Mouse (Mus musculus): Measurements from ENCODE around the gene Efcab1. TPM values are rescaled to one million over a fixed set of nuclear protein-coding genes. Genes with fewer than 3 reads are reported as not detected.
"Not testable (repeated sequence)": the region's sequence is repeated elsewhere in the genome, so short reads cannot be mapped to it uniquely, and the experiment has no call there.

The Efcab1 gene
- total and polyA plus RNA-seq, 3 experiments: not detected

- TF ChIP-seq EP300 (IDR thresholded peaks at IDR 0.05; ENCODE audit: low read length) (no peak), NRF1 (IDR thresholded peaks at IDR 0.05; ENCODE audit: low read depth, low read length) (no peak), ZKSCAN1 (IDR thresholded peaks at IDR 0.05; ENCODE audit: borderline replicate concordance, low read depth, low read length) (no peak), SMC3 (IDR thresholded peaks at IDR 0.05; ENCODE audit: low read depth, low read length) (no peak), TBP (conservative IDR thresholded peaks at IDR 0.05; ENCODE audit: low read depth, low read length) (no peak), JUN (IDR thresholded peaks at IDR 0.05; ENCODE audit: insufficient read depth, low read depth, low read length) (no peak), MAX (IDR thresholded peaks at IDR 0.05; ENCODE audit: low read length) (no peak), TCF12 (IDR thresholded peaks at IDR 0.05; ENCODE audit: low read depth, low read length) (no peak), ZC3H11A (IDR thresholded peaks at IDR 0.05; ENCODE audit: low read depth, low read length) (no peak), KAT2A (IDR thresholded peaks at IDR 0.05; ENCODE audit: insufficient replicate concordance, low read length) (no peak), MAFK (IDR thresholded peaks at IDR 0.05; ENCODE audit: insufficient replicate concordance, low read length) (no peak), RCOR1 (conservative IDR thresholded peaks at IDR 0.05; ENCODE audit: low read depth, low read length) (no peak), E2F4 (IDR thresholded peaks at IDR 0.05; ENCODE audit: insufficient replicate concordance, low read depth, low read length) (no peak)
- H3K27me3 ChIP-seq (replicated peaks): peaks cover 5% of the 10 kb centered on the region
- H3K4me1 ChIP-seq (ENCODE audit: control insufficient read depth in 1 of 2, insufficient read depth in 2 of 2): peaks cover 3 to 12% of the 10 kb centered on the region in 2 experiments; a peak in 2 of 4 replicates
- H3K9ac ChIP-seq (ENCODE audit: insufficient read depth, low read depth): no peak overlapping the region
- no peaks in the 10 kb centered on the region for H3K36me3 ChIP-seq (replicated peaks in 1 of 2; ENCODE audit: control insufficient read depth in 1 of 2, insufficient read depth in 1 of 2, low read length in 1 of 2)
- no peak for DNase-seq (ENCODE audit: extremely low read depth)
- no peak overlapping the region for H3K27ac ChIP-seq (ENCODE audit: insufficient read depth, low read depth)
- H3K79me2 ChIP-seq (replicated peaks; ENCODE audit: control insufficient read depth, extremely low read depth, insufficient read depth, poor library complexity, severe bottlenecking): no peaks in the 10 kb centered on the region
- no peak overlapping the region for H3K4me3 ChIP-seq (replicated peaks in 1 of 3; ENCODE audit: low read depth in 2 of 3, low read length in 2 of 3, poor library complexity in 1 of 3)
- no peak overlapping the region for H3K4me2 ChIP-seq (ENCODE audit: insufficient read depth, low read depth, poor library complexity, severe bottlenecking)
- dilution Hi-C loops (cut with MboI; ENCODE audit: extremely low pct_ligation_motif_present, extremely low pct_unique_long_range_greater_than_20kb, low sequenced_read_pairs) (no loop called here), in situ Hi-C loops (cut with MboI; ENCODE audit: low pct_ligation_motif_present, low pct_unique_long_range_greater_than_20kb, low sequenced_read_pairs) (no loop called here)
- H3K9me3 ChIP-seq (replicated peaks; ENCODE audit: low read length): no peaks in the 10 kb centered on the region
Measured at GRCm38 (mm10) chr16:14895543-14895942, 10.9 kb upstream of the Efcab1 start.

GRCm38 (mm10) chr16:14930711-14931110 is 24.3 kb downstream of the Efcab1 start:
- dilution Hi-C loops (cut with MboI; ENCODE audit: extremely low pct_ligation_motif_present, extremely low pct_unique_long_range_greater_than_20kb, low sequenced_read_pairs): not testable (repeated sequence)

GRCm38 (mm10) chr16:14936478-14937166 is 30.2 kb downstream of the Efcab1 start:
- H3K9ac ChIP-seq (ENCODE audit: insufficient read depth, low read depth); H3K4me3 ChIP-seq (replicated peaks in 1 of 3; ENCODE audit: low read depth in 2 of 3, low read length in 2 of 3, poor library complexity in 1 of 3); H3K4me1 ChIP-seq (ENCODE audit: control insufficient read depth in 1 of 2, insufficient read depth in 2 of 2); in situ Hi-C loops (cut with MboI; ENCODE audit: low pct_ligation_motif_present, low pct_unique_long_range_greater_than_20kb, low sequenced_read_pairs); DNase-seq (ENCODE audit: extremely low read depth); dilution Hi-C loops (cut with MboI; ENCODE audit: extremely low pct_ligation_motif_present, extremely low pct_unique_long_range_greater_than_20kb, low sequenced_read_pairs); H3K36me3 ChIP-seq (replicated peaks in 1 of 2; ENCODE audit: control insufficient read depth in 1 of 2, insufficient read depth in 1 of 2, low read length in 1 of 2); H3K27ac ChIP-seq (ENCODE audit: insufficient read depth, low read depth); H3K9me3 ChIP-seq (replicated peaks; ENCODE audit: low read length); H3K4me2 ChIP-seq (ENCODE audit: insufficient read depth, low read depth, poor library complexity, severe bottlenecking); H3K27me3 ChIP-seq (replicated peaks); H3K79me2 ChIP-seq (replicated peaks; ENCODE audit: control insufficient read depth, extremely low read depth, insufficient read depth, poor library complexity, severe bottlenecking): not testable (repeated sequence)

More at GRCm38 (mm10) chr16:14930711-14931110, 24.3 kb downstream of the Efcab1 start:
- H3K79me2 ChIP-seq (replicated peaks; ENCODE audit: control insufficient read depth, extremely low read depth, insufficient read depth, poor library complexity, severe bottlenecking); H3K9me3 ChIP-seq (replicated peaks; ENCODE audit: low read length); H3K36me3 ChIP-seq (replicated peaks in 1 of 2; ENCODE audit: control insufficient read depth in 1 of 2, insufficient read depth in 1 of 2, low read length in 1 of 2); H3K4me2 ChIP-seq (ENCODE audit: insufficient read depth, low read depth, poor library complexity, severe bottlenecking); H3K4me1 ChIP-seq (ENCODE audit: control insufficient read depth in 1 of 2, insufficient read depth in 2 of 2); H3K9ac ChIP-seq (ENCODE audit: insufficient read depth, low read depth); H3K27me3 ChIP-seq (replicated peaks); H3K4me3 ChIP-seq (replicated peaks in 1 of 3; ENCODE audit: low read depth in 2 of 3, low read length in 2 of 3, poor library complexity in 1 of 3); H3K27ac ChIP-seq (ENCODE audit: insufficient read depth, low read depth); DNase-seq (ENCODE audit: extremely low read depth); in situ Hi-C loops (cut with MboI; ENCODE audit: low pct_ligation_motif_present, low pct_unique_long_range_greater_than_20kb, low sequenced_read_pairs): not testable (repeated sequence)

Data from CH12.LX (cell line).